9 mouse cellular contexts compared by ENCODE assay signal in the genomic region with DNA sequence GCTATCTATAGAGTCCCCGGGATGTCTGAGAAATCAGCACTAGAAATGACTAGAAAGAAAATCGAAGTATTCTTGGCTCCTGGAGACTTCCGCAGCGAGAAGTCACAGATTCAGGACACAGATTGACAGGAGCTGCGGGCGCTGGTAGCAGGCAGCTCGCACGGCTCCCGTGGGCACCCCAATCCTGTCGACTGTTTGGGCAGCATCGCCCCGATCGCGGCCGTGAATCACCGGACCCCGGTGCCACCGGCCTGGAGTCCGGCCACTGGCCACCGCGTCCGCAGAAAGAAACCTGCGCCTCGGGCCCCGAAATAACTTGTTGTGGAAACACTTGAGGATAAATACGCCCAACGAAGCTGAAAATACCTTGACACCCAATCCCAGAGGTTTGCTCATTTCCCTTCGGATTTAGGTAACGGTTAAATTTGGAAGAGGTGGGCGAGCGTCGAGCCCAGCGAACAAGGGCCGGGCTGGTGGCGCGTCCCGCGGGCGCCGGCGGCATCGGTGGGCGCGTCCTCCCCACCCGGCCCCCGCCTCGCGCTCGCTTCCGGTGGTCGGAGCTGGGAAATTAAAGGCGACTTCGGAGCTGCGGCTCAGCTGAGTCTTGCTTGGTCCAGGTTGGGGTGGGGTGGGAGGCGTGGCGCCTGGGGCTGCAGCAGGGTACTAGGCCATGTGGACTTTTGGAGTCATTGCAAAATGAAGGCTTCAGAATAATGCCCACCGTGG. TPM values are rescaled to one million over a fixed set of nuclear protein-coding genes. Genes with fewer than 3 reads are reported as not detected.
A peak's percentile ranks its signal among the peaks of the same experiment; 100 is the strongest.
DNase-seq lines count a peak whose midpoint lies in the region; ATAC-seq and TF ChIP-seq lines count a peak whose summit lies in the region.
"Had no signal": no experiment of that assay in that cellular context is flagged by ENCODE, and none has a peak within 500 bp of the region (broad histone marks: within the 10 kb centered on the region; RNA-seq: fewer than 3 reads in every experiment).

No protein-coding gene starts in this region.

- TF ChIP-seq EP300 in lung, postnatal 0 days (IDR thresholded peaks at IDR 0.05), result no peak

- TF ChIP-seq CTCF in lung, postnatal 0 days (IDR thresholded peaks at IDR 0.05), result no peak

- H3K27me3 ChIP-seq in lung, postnatal 0 days (replicated peaks; ENCODE audit: insufficient read depth, low read length), result peaks cover 70% of the 10 kb centered on the region
- H3K27me3 ChIP-seq in liver, embryonic 12.5 days (replicated peaks), result peaks cover 88% of the 10 kb centered on the region
- no peaks in the 10 kb centered on the region; the same call in 1 of the 2 replicates for H3K27me3 ChIP-seq in splenic B cell, adult 2 months (ENCODE audit: control insufficient read depth, insufficient read depth, low read length, poor library complexity, severe bottlenecking)

- H3K9me3 ChIP-seq in lung, postnatal 0 days (ENCODE audit: low read length), result no peaks in the 10 kb centered on the region
- H3K9me3 ChIP-seq in liver, embryonic 12.5 days (replicated peaks), result no peaks in the 10 kb centered on the region

- DNase-seq in lung, postnatal 0 days (ENCODE audit: low spot score), result no peak
- no peak for DNase-seq in lung, postnatal 36 days
- peak; percentile 13 for DNase-seq in heart, postnatal 4 days
- peak; percentile 32 for DNase-seq in splenic B cell, adult 2 months (ENCODE audit: low read depth, low spot score)
- DNase-seq in layer of hippocampus, adult 11-12 months (ENCODE audit: low spot score), result no peak
- no peak for DNase-seq in left cerebral cortex, postnatal 14 days (ENCODE audit: low spot score in 2 of 2)

- intact Hi-C loops in left cerebral cortex, postnatal 14 days (cut with DNase I), result no loop called here

- H3K27ac ChIP-seq in lung, postnatal 0 days (ENCODE audit: low read length), result no peak overlapping the region
- H3K27ac ChIP-seq in brown adipose tissue, adult 24 weeks (replicated peaks; ENCODE audit: low read depth, low read length), result no peak overlapping the region
- H3K27ac ChIP-seq in liver, embryonic 12.5 days, result no peak overlapping the region

- no peak overlapping the region for H3K9ac ChIP-seq in lung, postnatal 0 days (replicated peaks; ENCODE audit: low read depth)
- H3K9ac ChIP-seq in liver, embryonic 12.5 days, result no peak overlapping the region

- peak overlapping the region; percentile 56 for H3K4me2 ChIP-seq in lung, postnatal 0 days (replicated peaks; ENCODE audit: low read depth, low read length)
- peak overlapping the region; percentile 57 for H3K4me2 ChIP-seq in liver, embryonic 12.5 days

- ATAC-seq in lung, postnatal 0 days, result no peak
- no peak for ATAC-seq in liver, embryonic 12.5 days

- peak overlapping the region; percentile 31 for H3K4me3 ChIP-seq in lung, postnatal 0 days (ENCODE audit: low read depth, low read length)
- peak overlapping the region; percentile 48 for H3K4me3 ChIP-seq in brown adipose tissue, adult 24 weeks (ENCODE audit: insufficient read depth, low read depth, low read length)
- peak overlapping the region; percentile 43 for H3K4me3 ChIP-seq in liver, embryonic 12.5 days

- peaks cover 34% of the 10 kb centered on the region for H3K4me1 ChIP-seq in lung, postnatal 0 days (ENCODE audit: insufficient read depth, low read depth, low read length)
- H3K4me1 ChIP-seq in brown adipose tissue, adult 24 weeks (ENCODE audit: control insufficient read depth, insufficient read depth, insufficient read length, low read length), result peaks cover 15% of the 10 kb centered on the region; the same call in 1 of the 2 replicates
- peaks cover 34% of the 10 kb centered on the region for H3K4me1 ChIP-seq in liver, embryonic 12.5 days

- H3K36me3 ChIP-seq in lung, postnatal 0 days (ENCODE audit: insufficient read depth, low read length), result no peaks in the 10 kb centered on the region
- H3K36me3 ChIP-seq in liver, embryonic 12.5 days, result no peaks in the 10 kb centered on the region
- no peaks in the 10 kb centered on the region for H3K36me3 ChIP-seq in splenic B cell, adult 2 months (ENCODE audit: control insufficient read depth, insufficient read depth, low read length, poor library complexity, severe bottlenecking)

- WGBS in lung, postnatal 0 days, result 2% methylated on average over 55 of the region's 57 CpGs
- 1% methylated on average over 57 of the region's 57 CpGs for WGBS in liver, embryonic 12.5 days (ENCODE audit: insufficient replicate concordance)

RNA-seq across cellular contexts. Expression of gene Gfi1, which starts 0.6 kb away (rescaled TPM):
- 0.08 TPM in 2 replicates for polyA plus RNA-seq in lung, postnatal 0 days (2015; fragmentation: Nextera tagmentation; extraction: Ambion mirVana)
- polyA plus RNA-seq in brown adipose tissue, adult 24 weeks (2012; ENCODE audit: insufficient read depth, insufficient read length, missing spikeins), result not detected in 2 replicates
- under 1 TPM in 1 of 2 experiments, not detected in 1; 0.14 TPM for total RNA-seq in heart, postnatal 4 days (2021)
- polyA plus RNA-seq in liver, embryonic 12.5 days (2016; fragmentation: Nextera tagmentation; extraction: Ambion mirVana), result 0.74 and 1.0 TPM in 2 replicates
- not detected for total RNA-seq in left cerebral cortex, postnatal 14 days (2021)
- total RNA-seq: layer of hippocampus, postnatal 36 days had no signal

Comparison
In these comparisons a context has a peak if more than half of its experiments do, and no peak if none do; other contexts are left out.
1. DNase-seq: peak in heart, postnatal 4 days (single experiment) and splenic B cell, adult 2 months (single experiment); none in lung, postnatal 0 days (single experiment), lung, postnatal 36 days (single experiment), layer of hippocampus, adult 11-12 months (single experiment) and left cerebral cortex, postnatal 14 days (0 of 2).
2. Peak in every context shown above with its lines, with median percentiles within 50 percentile points of each other: H3K4me3 ChIP-seq.